Mouse (Mus musculus): Measurements from ENCODE around the gene Ccdc194. TPM values are rescaled to one million over a fixed set of nuclear protein-coding genes. Genes with fewer than 3 reads are reported as not detected.
"Not testable (repeated sequence)": the region's sequence is repeated elsewhere in the genome, so short reads cannot be mapped to it uniquely, and the experiment has no call there.

Ccdc194 gene
- polyA plus RNA-seq, 1 experiment from 2014 or later, result 0.71 TPM

GRCm38 (mm10) chr8:71528362-71529073, 3.0 kb upstream of the Ccdc194 start:
- no peaks in the 10 kb centered on the region for H3K36me3 ChIP-seq (ENCODE audit: control insufficient read depth, insufficient read depth, low read length)
- 85% methylated on average over 11 of the region's 11 CpGs for WGBS
- DNase-seq (ENCODE audit: low spot score) (no peak), ATAC-seq (ENCODE audit: insufficient number of reproducible peaks, low FRiP score, low TSS enrichment, low read depth) (no peak)
- H3K27me3 ChIP-seq (ENCODE audit: control insufficient read depth, insufficient read depth, low read length), result peaks cover 15% of the 10 kb centered on the region
- no peak overlapping the region for H3K4me2 ChIP-seq (ENCODE audit: low read depth, severe bottlenecking)
- peaks cover 3% of the 10 kb centered on the region; the same call in 1 of the 2 replicates for H3K4me1 ChIP-seq (ENCODE audit: control insufficient read depth, insufficient read depth, low read length)
- H3K9ac ChIP-seq (ENCODE audit: low read length), result no peak overlapping the region
- H3K4me3 ChIP-seq (ENCODE audit: low read depth, low read length), result no peak overlapping the region
- H3K9me3 ChIP-seq (ENCODE audit: control insufficient read depth, low read length), result no peaks in the 10 kb centered on the region
- H3K27ac ChIP-seq (replicated peaks; ENCODE audit: low read depth, low read length), result peak overlapping the region; percentile 42; the same call in 1 of the 2 replicates

GRCm38 (mm10) chr8:71527162-71527870, 1.8 kb upstream of the Ccdc194 start:
- 46% methylated on average over 3 of the region's 3 CpGs for WGBS
- no peak overlapping the region for H3K27ac ChIP-seq (replicated peaks; ENCODE audit: low read depth, low read length)
- ATAC-seq (ENCODE audit: insufficient number of reproducible peaks, low FRiP score, low TSS enrichment, low read depth), result no peak

GRCm38 (mm10) chr8:71526272-71526671, 761 bp upstream of the Ccdc194 start:
- DNase-seq (ENCODE audit: low spot score) (peak; percentile 43), ATAC-seq (ENCODE audit: insufficient number of reproducible peaks, low FRiP score, low TSS enrichment, low read depth) (no peak)
- no peaks in the 10 kb centered on the region for H3K9me3 ChIP-seq (ENCODE audit: control insufficient read depth, low read length)
- H3K36me3 ChIP-seq (ENCODE audit: control insufficient read depth, insufficient read depth, low read length), result no peaks in the 10 kb centered on the region
- H3K4me2 ChIP-seq (ENCODE audit: low read depth, severe bottlenecking), result no peak overlapping the region
- peaks cover 15% of the 10 kb centered on the region for H3K27me3 ChIP-seq (ENCODE audit: control insufficient read depth, insufficient read depth, low read length)
- no peak overlapping the region for H3K4me3 ChIP-seq (ENCODE audit: low read depth, low read length)
- H3K27ac ChIP-seq (replicated peaks; ENCODE audit: low read depth, low read length), result no peak overlapping the region
- 8% methylated on average over 6 of the region's 6 CpGs for WGBS
- peaks cover 3% of the 10 kb centered on the region; the same call in 1 of the 2 replicates for H3K4me1 ChIP-seq (ENCODE audit: control insufficient read depth, insufficient read depth, low read length)
- H3K9ac ChIP-seq (ENCODE audit: low read length), result no peak overlapping the region

More at GRCm38 (mm10) chr8:71527162-71527870, 1.8 kb upstream of the Ccdc194 start:
- H3K4me2 ChIP-seq (ENCODE audit: low read depth, severe bottlenecking), result no peak overlapping the region
- H3K36me3 ChIP-seq (ENCODE audit: control insufficient read depth, insufficient read depth, low read length), result no peaks in the 10 kb centered on the region
- H3K9ac ChIP-seq (ENCODE audit: low read length), result no peak overlapping the region
- no peak for DNase-seq (ENCODE audit: low spot score)
- peaks cover 15% of the 10 kb centered on the region for H3K27me3 ChIP-seq (ENCODE audit: control insufficient read depth, insufficient read depth, low read length)
- no peak overlapping the region for H3K4me3 ChIP-seq (ENCODE audit: low read depth, low read length)
- no peaks in the 10 kb centered on the region for H3K9me3 ChIP-seq (ENCODE audit: control insufficient read depth, low read length)
- H3K4me1 ChIP-seq (ENCODE audit: control insufficient read depth, insufficient read depth, low read length), result peaks cover 3% of the 10 kb centered on the region; the same call in 1 of the 2 replicates

DNA sequence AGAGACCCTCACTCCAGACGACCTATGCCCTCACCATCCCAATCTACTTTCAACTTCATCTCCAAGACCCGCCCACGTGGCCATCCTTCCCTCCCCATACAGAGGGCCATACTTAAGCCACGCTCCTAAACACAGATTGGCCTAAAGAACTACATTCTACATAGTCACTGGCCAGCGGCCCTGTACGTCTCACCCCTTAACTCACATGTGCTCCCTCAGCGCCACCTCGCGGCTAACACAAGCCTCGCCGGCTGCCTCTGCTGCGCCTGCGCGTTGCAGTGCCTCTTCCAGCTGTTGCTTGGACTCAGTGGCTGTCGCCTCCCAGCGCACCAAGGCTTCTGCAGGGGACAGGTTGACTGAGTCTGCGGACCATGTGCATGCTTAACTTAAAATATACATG, 3.9 kb downstream of the Ccdc194 start:
- DNase-seq (ENCODE audit: low spot score) (peak; percentile 98), ATAC-seq (ENCODE audit: insufficient number of reproducible peaks, low FRiP score, low TSS enrichment, low read depth) (peak; percentile 78)
- 6% methylated on average over 17 of the region's 17 CpGs for WGBS
- H3K9ac ChIP-seq (ENCODE audit: low read length), result no peak overlapping the region
- H3K4me1 ChIP-seq (ENCODE audit: control insufficient read depth, insufficient read depth, low read length), result peaks cover 3% of the 10 kb centered on the region; the same call in 1 of the 2 replicates
- H3K27ac ChIP-seq (replicated peaks; ENCODE audit: low read depth, low read length), result no peak overlapping the region
- peaks cover 15% of the 10 kb centered on the region for H3K27me3 ChIP-seq (ENCODE audit: control insufficient read depth, insufficient read depth, low read length)
- no peaks in the 10 kb centered on the region for H3K9me3 ChIP-seq (ENCODE audit: control insufficient read depth, low read length)
- H3K4me2 ChIP-seq (ENCODE audit: low read depth, severe bottlenecking), result no peak overlapping the region
- H3K36me3 ChIP-seq (ENCODE audit: control insufficient read depth, insufficient read depth, low read length), result no peaks in the 10 kb centered on the region
- H3K4me3 ChIP-seq (ENCODE audit: low read depth, low read length), result no peak overlapping the region

- not testable (repeated sequence) for H3K9ac ChIP-seq (ENCODE audit: low read length); H3K27me3 ChIP-seq (ENCODE audit: control insufficient read depth, insufficient read depth, low read length); ATAC-seq (ENCODE audit: insufficient number of reproducible peaks, low FRiP score, low TSS enrichment, low read depth); H3K27ac ChIP-seq (replicated peaks; ENCODE audit: low read depth, low read length); H3K4me1 ChIP-seq (ENCODE audit: control insufficient read depth, insufficient read depth, low read length); H3K4me3 ChIP-seq (ENCODE audit: low read depth, low read length); H3K9me3 ChIP-seq (ENCODE audit: control insufficient read depth, low read length); H3K36me3 ChIP-seq (ENCODE audit: control insufficient read depth, insufficient read depth, low read length); H3K4me2 ChIP-seq (ENCODE audit: low read depth, severe bottlenecking)
- DNase-seq (ENCODE audit: low spot score), result peak; percentile 83
- WGBS, result 42% methylated on average over 9 of the region's 10 CpGs
Measured at GRCm38 (mm10) chr8:71519037-71519825, 6.3 kb downstream of the Ccdc194 start.

GRCm38 (mm10) chr8:71516786-71517185, 8.7 kb downstream of the Ccdc194 start:
- no peaks in the 10 kb centered on the region for H3K9me3 ChIP-seq (ENCODE audit: control insufficient read depth, low read length)
- no peak overlapping the region for H3K4me3 ChIP-seq (ENCODE audit: low read depth, low read length)
- no peaks in the 10 kb centered on the region for H3K4me1 ChIP-seq (ENCODE audit: control insufficient read depth, insufficient read depth, low read length)
- ATAC-seq (ENCODE audit: insufficient number of reproducible peaks, low FRiP score, low TSS enrichment, low read depth) (no peak), DNase-seq (ENCODE audit: low spot score) (peak; percentile 18)
- 22% methylated on average over 6 of the region's 6 CpGs for WGBS
- H3K27me3 ChIP-seq (ENCODE audit: control insufficient read depth, insufficient read depth, low read length), result no peaks in the 10 kb centered on the region
- H3K27ac ChIP-seq (replicated peaks; ENCODE audit: low read depth, low read length), result no peak overlapping the region
- no peak overlapping the region for H3K9ac ChIP-seq (ENCODE audit: low read length)
- no peak overlapping the region for H3K4me2 ChIP-seq (ENCODE audit: low read depth, severe bottlenecking)
- no peaks in the 10 kb centered on the region for H3K36me3 ChIP-seq (ENCODE audit: control insufficient read depth, insufficient read depth, low read length)

DNA sequence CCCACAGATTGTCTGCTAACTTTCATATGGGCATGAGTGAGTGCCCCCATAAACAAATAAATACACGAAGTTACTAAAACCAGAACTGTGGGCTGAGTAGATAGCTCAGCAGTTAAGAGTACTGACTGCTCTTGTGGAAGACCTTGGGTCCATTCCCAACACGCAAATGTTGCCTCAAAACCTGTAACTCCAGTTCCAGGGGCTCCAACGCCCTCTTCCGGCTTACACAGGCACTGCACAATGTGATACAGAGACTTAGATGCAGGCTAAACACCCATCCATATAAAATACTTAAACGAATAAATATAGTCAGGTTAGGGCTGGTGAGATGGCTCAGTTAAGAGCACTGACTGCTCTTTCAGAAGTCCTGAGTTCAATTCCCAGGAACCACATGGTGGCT, 10.5 kb downstream of the Ccdc194 start:
- no peak overlapping the region for H3K4me2 ChIP-seq (ENCODE audit: low read depth, severe bottlenecking)
- no peak for ATAC-seq (ENCODE audit: insufficient number of reproducible peaks, low FRiP score, low TSS enrichment, low read depth)

GRCm38 (mm10) chr8:71513018-71513754, 12.3 kb downstream of the Ccdc194 start:
- Histone ChIP-seq H3K9me3 (ENCODE audit: control insufficient read depth, low read length) (no peaks in the 10 kb centered on the region), H3K4me2 (ENCODE audit: low read depth, severe bottlenecking) (no peak overlapping the region), H3K27ac (replicated peaks; ENCODE audit: low read depth, low read length) (no peak overlapping the region), H3K4me3 (ENCODE audit: low read depth, low read length) (no peak overlapping the region), H3K4me1 (ENCODE audit: control insufficient read depth, insufficient read depth, low read length) (no peaks in the 10 kb centered on the region), H3K27me3 (ENCODE audit: control insufficient read depth, insufficient read depth, low read length) (peaks cover 11% of the 10 kb centered on the region), H3K9ac (ENCODE audit: low read length) (no peak overlapping the region), H3K36me3 (ENCODE audit: control insufficient read depth, insufficient read depth, low read length) (no peaks in the 10 kb centered on the region)
- DNase-seq (ENCODE audit: low spot score) (no peak), ATAC-seq (ENCODE audit: insufficient number of reproducible peaks, low FRiP score, low TSS enrichment, low read depth) (no peak)
- 69% methylated on average over 15 of the region's 15 CpGs for WGBS

More for the DNA sequence above, 10.5 kb downstream of the Ccdc194 start:
- Histone ChIP-seq H3K9ac (ENCODE audit: low read length) (no peak overlapping the region), H3K9me3 (ENCODE audit: control insufficient read depth, low read length) (no peaks in the 10 kb centered on the region), H3K4me3 (ENCODE audit: low read depth, low read length) (no peak overlapping the region), H3K27ac (replicated peaks; ENCODE audit: low read depth, low read length) (no peak overlapping the region), H3K27me3 (ENCODE audit: control insufficient read depth, insufficient read depth, low read length) (no peaks in the 10 kb centered on the region), H3K36me3 (ENCODE audit: control insufficient read depth, insufficient read depth, low read length) (no peaks in the 10 kb centered on the region), H3K4me1 (ENCODE audit: control insufficient read depth, insufficient read depth, low read length) (no peaks in the 10 kb centered on the region)
- no peak for DNase-seq (ENCODE audit: low spot score)
- WGBS, result 71% methylated on average over 5 of the region's 5 CpGs
